ENCODE assay signal across 16 mouse cellular contexts in genomic region chr2:161858361-161858760, GRCm38 (mm10).
"Had no signal": no experiment of that assay in that cellular context is flagged by ENCODE, and none has a peak within 500 bp of the region (broad histone marks: within the 10 kb centered on the region; RNA-seq: fewer than 3 reads in every experiment).

No protein-coding gene starts in this region.

- H3K4me2 ChIP-seq: limb, embryonic 12.5 days; liver, embryonic 13.5 days; lung, embryonic 15.5 days; midbrain, embryonic 11.5 days had no signal

- H3K27ac ChIP-seq: limb, embryonic 12.5 days; liver, embryonic 13.5 days; lung, embryonic 15.5 days; macrophage; stomach, postnatal 0 days had no signal

- ATAC-seq: liver, postnatal 0 days; midbrain, embryonic 16.5 days had no signal

- H3K4me3 ChIP-seq: limb, embryonic 12.5 days; liver, embryonic 13.5 days; lung, embryonic 15.5 days; megakaryocyte, embryonic 14.5 days had no signal

- H3K36me3 ChIP-seq: limb, embryonic 12.5 days; liver, embryonic 13.5 days; lung, embryonic 15.5 days had no signal

- H3K9ac ChIP-seq: limb, embryonic 12.5 days; liver, embryonic 13.5 days; liver, postnatal 0 days; lung, embryonic 15.5 days had no signal

- H3K4me1 ChIP-seq: limb, embryonic 12.5 days; liver, embryonic 13.5 days; lung, embryonic 15.5 days; megakaryocyte, embryonic 14.5 days had no signal

- H3K9me3 ChIP-seq: limb, embryonic 12.5 days; liver, embryonic 13.5 days; lung, embryonic 15.5 days had no signal

- DNase-seq: kidney, adult 9 months; kidney, postnatal 14 days; liver; liver, embryonic 13.5 days; liver, postnatal 0 days; lung, postnatal 14 days; right cerebral cortex, postnatal 14 days; thymus, adult 18-20 months; thymus, postnatal 14 days had no signal

- H3K27me3 ChIP-seq: limb, embryonic 12.5 days; liver, embryonic 13.5 days; lung, embryonic 15.5 days; megakaryocyte, embryonic 14.5 days had no signal
